Mouse (Mus musculus): ENCODE data around the gene Sephs1.
"Not testable (repeated sequence)": the region's sequence is repeated elsewhere in the genome, so short reads cannot be mapped to it uniquely, and the experiment has no call there.

Sephs1 gene

DNA sequence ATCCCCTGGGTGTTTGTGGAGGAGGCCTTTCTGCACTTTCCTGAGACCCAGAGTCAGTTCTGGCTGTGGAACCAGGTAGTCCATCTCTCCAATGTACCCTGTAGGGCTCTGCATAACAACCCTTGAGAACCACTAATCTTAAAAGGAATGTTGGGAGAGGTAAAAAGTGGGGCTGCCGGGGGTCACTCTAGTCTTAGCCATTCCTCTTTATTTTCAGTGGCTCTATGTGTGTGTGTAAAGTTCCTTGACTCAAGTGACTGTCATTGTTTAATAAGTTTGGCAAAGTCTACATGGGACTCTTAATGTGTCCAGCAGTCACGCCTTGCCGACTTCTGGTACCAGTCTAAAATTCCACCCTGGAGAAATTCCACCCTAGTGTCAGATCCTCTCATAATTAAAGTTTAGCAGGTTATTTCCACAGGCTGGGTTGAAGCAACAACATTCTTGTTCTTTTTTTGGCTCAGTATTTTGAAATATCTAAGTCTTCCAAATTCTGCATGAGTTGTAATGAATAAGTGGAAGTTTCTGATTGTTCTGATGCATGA lies 27.5 kb downstream of the Sephs1 start:
- DNase-seq = no peak

DNA sequence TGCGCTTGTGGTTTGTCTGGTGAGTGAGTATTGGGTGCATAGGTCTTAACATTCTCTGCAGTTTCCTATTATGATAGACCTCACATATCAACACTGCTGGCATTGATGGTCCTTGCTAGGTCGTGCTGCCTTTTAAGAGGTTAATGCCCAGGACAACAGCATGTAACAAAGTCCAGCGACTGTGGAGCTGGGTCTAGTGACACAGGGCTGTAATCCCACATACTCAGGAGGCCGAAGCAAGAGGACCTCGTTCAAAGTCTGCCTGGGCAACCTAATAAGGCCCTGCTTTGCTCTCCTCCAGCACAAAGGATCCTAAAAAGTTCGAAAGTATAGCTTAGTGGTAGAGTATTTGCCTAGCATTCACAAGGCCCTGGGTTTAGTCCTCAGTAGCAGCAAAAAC lies 28.5 kb downstream of the Sephs1 start:
- DNase-seq = no peak

- no peak for DNase-seq
Observed at GRCm38 (mm10) chr2:4910521-4910920, 29.2 kb downstream of the Sephs1 start.

GRCm38 (mm10) chr2:4913949-4914348 lies 32.6 kb downstream of the Sephs1 start:
- DNase-seq = no peak

GRCm38 (mm10) chr2:4916037-4916436 lies 34.7 kb downstream of the Sephs1 start:
- no peak for DNase-seq

DNA sequence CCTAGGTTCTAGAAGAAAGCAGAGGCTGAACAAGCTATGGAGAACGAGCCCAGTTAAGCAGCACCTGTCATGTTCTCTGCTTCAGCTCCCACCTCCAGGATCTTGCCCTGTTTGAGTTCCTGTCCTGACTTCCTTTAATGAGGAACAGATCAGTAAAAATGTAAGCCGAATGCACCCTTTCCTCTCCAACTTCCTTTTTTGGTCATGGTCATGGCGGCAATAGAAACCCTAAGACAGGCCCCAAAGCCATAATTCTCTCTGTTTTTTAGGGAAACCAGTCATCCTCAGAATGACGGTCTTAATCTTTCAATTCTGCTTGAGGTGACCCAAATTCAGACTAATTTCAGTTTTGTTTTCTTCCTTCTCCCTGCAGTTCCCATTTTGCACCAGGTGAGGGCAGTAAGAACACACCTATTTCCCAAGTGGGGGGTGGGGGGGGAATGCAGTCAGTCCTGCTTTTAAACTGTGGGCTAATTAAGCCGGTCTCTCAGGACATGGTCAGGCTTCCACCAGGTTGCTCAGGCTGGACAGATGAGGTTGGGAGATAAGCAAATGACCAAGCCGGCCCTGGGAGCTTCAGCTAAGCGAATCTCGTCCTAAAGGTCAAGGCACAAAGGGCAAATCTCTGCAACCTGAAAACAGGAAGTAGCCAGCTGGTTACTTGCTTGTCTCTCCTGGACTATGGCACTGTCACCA lies 36.1 kb downstream of the Sephs1 start:
- peak; percentile 71 to 77 for DNase-seq

GRCm38 (mm10) chr2:4918860-4919739 lies 37.7 kb downstream of the Sephs1 start, which contains the start of gene Phyh:
Phyh (plus strand) TSS chr2:4919019.
- peak; percentile 85 to 89 for DNase-seq

GRCm38 (mm10) chr2:4921019-4921418 lies 39.7 kb downstream of the Sephs1 start:
- DNase-seq = no peak

DNA sequence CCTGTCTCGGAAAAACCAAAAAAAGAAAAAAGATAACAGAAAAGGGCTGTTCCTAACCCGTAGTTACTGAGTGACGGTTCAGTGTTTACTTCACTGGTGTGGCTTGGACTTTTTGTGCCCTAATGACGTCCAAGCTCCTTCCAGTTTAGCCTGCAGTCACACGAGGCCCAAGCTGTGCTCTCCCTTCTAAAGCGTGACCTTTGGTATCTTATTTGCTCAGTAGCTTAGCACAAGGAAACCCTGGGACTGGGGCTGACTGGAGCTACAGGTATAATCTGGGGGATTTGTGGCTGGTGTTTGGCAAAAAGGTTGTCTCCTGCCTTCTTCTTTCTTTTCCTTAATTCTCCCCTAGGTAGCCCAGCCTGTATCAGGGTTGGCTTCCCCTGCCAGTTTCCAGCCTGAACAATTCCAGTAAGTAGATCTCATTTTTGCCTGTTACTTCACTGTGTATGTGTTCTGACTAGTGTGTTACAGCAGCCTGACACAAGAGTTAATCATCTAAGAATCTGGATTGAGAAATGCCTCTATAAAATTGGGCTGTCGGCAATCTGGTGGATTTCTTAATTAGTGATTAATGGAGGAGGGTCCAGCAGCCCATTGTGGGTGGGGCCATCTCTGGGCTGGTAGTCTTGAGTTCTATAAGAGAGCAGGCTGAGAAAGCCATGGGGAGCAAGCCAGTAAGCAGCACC lies 41.3 kb downstream of the Sephs1 start:
- no peak for DNase-seq

DNA sequence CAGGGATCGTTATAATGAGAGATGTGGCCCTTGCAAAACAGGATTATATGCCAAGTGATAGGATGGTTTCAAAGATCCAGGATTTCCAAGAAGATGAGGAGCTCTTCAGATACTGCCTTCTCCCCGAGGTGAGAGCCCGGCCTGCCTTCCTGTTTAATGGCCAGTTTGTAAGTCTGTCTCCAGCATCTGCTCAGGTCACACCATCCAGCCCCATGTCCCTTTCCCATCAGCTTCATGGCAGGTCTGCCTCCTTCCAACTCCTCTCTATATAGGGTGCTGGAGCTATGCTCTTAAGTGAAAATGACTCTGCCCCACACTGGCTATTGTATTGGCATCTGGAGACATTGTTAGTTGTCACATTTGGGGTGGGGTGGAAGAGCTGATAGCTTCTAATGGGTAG lies 46.0 kb downstream of the Sephs1 start:
- DNase-seq = no peak

GRCm38 (mm10) chr2:4929230-4929629 lies 47.9 kb downstream of the Sephs1 start:
- no peak for DNase-seq

- no peak for DNase-seq
Observed at GRCm38 (mm10) chr2:4934516-4934915, 53.2 kb downstream of the Sephs1 start.

DNA sequence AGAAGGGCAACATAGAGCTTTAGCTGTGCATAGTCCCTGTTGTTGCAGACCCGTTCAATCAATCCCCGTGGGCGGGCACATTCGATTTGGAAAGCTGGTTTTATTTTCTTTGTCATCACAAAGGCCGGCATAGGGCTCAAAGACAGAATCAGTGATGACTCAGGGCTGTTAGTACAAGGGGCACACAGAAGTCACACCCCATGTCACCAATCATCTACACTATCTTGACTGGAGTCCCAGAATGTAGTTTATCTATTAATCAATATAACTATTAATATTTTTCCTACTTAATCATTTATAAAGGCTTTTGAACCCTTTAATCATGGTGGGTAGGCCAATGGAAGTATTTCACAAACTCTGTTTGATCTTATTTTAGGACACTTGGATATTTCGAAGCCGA lies 56.6 kb downstream of the Sephs1 start:
- no peak for DNase-seq

DNA sequence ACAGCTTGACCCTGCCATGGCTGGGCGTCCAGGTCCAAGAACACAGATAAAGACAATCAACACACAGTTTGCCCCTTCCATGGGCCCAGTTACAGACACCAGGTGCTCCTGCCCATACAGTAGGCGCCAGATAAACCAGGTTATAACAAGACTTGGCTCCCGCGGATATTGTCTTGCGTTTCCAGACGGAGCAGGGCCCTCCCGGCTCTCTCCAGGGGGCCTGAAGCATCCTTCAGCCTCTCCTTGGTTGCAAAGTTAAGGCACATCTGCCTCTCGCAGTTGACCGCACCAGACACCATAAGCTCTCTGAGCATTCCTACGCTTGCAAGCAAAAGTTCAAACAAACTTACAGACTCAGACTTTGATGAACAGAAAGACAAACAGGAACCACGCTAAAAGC lies 59.5 kb downstream of the Sephs1 start:
- DNase-seq = no peak

DNA sequence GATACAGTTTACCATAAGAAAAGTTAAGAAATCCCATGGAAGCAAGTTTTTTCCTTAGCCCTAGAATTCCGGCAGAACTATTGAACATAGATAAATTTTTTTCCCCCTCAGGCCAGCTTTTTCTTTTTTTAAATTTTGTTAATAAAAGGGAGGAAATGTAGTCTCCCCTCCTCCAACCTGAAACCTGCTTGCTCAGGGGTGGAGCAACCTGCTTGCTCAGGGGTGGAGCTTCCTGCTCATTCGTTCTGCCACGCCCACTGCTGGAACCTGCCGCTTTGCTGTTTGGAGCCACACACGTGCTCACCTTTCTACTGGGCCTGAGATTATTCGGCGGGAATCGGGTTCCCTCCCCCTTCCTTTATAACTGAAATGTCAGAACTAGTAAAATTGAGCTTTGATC lies 68.3 kb downstream of the Sephs1 start:
- not testable (repeated sequence) for DNase-seq

DNA sequence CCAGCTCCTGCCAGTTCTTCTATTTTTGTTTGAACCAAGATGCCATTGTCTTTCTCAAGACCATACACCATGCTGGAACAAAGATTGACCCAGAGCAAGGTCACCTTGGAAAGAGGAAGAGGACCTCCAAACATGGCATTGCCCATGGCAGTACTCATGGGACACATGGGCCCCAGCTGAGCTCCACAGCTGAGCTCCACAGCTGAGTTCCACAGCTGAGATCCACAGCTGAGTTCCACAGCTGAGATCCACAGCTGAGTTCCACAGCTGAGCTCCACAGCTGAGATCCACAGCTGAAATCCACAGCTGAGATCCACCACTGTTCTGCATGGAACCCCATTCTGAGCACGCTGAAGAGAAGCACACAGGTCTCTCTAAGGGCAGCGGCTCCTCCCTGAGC lies 69.6 kb downstream of the Sephs1 start:
- no peak for DNase-seq

- DNase-seq = no peak
Observed at GRCm38 (mm10) chr2:4954216-4954760, 72.9 kb downstream of the Sephs1 start.

DNA sequence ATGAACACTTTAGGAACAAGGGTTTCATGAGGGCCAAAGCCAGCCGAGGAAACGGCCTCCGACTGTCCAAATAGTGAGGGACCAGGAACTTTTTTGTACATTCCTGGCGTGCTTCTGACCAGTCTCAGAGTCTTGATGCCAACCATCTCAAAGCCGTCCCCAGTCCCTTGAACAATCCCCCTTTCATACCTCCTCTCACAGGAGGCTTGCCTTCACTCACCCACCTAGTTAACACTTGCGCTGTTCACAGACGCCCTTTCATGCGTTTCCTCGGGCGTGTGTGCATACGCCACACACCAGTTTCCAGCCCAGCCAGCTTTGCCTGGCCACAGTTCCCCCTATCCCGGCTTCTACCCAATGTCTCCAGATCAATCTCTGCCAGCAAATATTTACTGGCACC lies 76.7 kb downstream of the Sephs1 start:
- DNase-seq = no peak
